Mouse (Mus musculus) limb, embryonic 10.5 days (tissue): Measurements from ENCODE around the gene Mfsd4b2. TPM values are rescaled to one million over a fixed set of nuclear protein-coding genes. Genes with fewer than 3 reads are reported as not detected.
"Not testable (repeated sequence)": the region's sequence is repeated elsewhere in the genome, so short reads cannot be mapped to it uniquely, and the experiment has no call there.

Experiments used
- DNase-seq: peaks from one replicate; pipeline ENCODE4 v3.0.0-alpha.2; 2017; ENCODE audit warnings: low spot score
- H3K27ac ChIP-seq: fragments of 300-500 bp; sonication (generic); 2 replicates; pipeline ENCODE4 v1.5.1; 2016; ENCODE audit warnings: mild to moderate bottlenecking
- H3K27me3 ChIP-seq: fragments of 300-500 bp; sonication (generic); 2 replicates; pipeline ENCODE4 v1.6.1; 2016; ENCODE audit warnings: low read depth, mild to moderate bottlenecking; ENCODE audit not compliant: poor library complexity, severe bottlenecking
- H3K36me3 ChIP-seq: fragments of 300-500 bp; sonication (generic); 2 replicates; pipeline ENCODE4 v1.6.1; 2016; ENCODE audit warnings: mild to moderate bottlenecking, moderate library complexity
- H3K4me1 ChIP-seq: fragments of 300-500 bp; sonication (generic); 2 replicates; pipeline ENCODE4 v1.6.1; 2016
- H3K4me3 ChIP-seq: fragments of 300-500 bp; sonication (generic); 2 replicates; pipeline ENCODE4 v1.5.1; 2016; ENCODE audit warnings: mild to moderate bottlenecking, moderate library complexity
- H3K9me3 ChIP-seq: fragments of 300-500 bp; sonication (generic); replicated peaks from 2 replicates; pipeline ENCODE4 v1.6.1; 2016; ENCODE audit warnings: mild to moderate bottlenecking
- WGBS: fragments of 180-500 bp; shearing (Covaris S2); methylation state at CpG from one replicate; pipeline ENCODE4 v1.1.7; 2016; 5-methylcytosine and 5-hydroxymethylcytosine counted together
- polyA plus RNA-seq: library from polyadenylated mRNA; unstranded; fragments of >200 nt; fragmentation: Nextera tagmentation; extraction: Ambion mirVana; gene quantifications from 2 replicates; pipeline ENCODE4 v1.2.1, GENCODE M21; 2016

Gene Mfsd4b2
- polyA plus RNA-seq, result not detected in 2 replicates

DNA sequence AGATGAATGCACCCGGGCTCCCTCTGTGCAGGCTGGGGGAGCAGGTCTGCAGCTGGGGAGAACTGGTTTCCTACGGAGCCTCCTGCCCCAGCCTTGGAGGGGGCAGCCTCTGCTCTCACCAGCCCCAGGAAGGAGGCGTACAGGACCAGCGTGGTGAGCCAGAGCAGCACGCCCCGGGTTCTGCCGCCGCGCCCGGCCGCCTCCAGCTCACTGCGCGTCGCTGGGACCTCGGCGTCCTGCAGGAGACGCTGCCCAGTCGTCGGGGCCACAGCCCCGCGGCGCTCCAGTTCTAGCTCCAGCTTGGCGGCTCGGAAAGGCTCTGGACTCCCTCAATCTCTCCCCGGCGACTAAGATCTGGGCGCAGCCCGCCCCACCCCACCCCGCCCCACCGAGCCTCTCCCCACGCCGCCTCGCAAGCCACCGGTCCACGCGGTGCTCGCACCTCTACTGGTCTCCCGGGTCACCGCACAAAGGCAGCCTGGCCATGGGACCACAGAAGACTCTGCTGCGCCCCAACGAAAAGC is at the start of gene Mfsd4b2:
Mfsd4b2 (minus strand) TSS at position 308 of the 524 bp plus-strand sequence.
- peak; percentile 68 for DNase-seq
- H3K9me3 ChIP-seq, result no peaks in the 10 kb centered on the region
- H3K27me3 ChIP-seq, result peaks cover 35% of the 10 kb centered on the region
- H3K4me3 ChIP-seq, result peak within 1 kb of the TSS; percentile 57
- peaks cover 10% of the 10 kb centered on the region for H3K4me1 ChIP-seq
- H3K27ac ChIP-seq, result peak within 1 kb of the TSS; percentile 79
- H3K36me3 ChIP-seq, result no peaks in the 10 kb centered on the region
- WGBS, result 2% methylated on average over 41 of the region's 41 CpGs

DNA sequence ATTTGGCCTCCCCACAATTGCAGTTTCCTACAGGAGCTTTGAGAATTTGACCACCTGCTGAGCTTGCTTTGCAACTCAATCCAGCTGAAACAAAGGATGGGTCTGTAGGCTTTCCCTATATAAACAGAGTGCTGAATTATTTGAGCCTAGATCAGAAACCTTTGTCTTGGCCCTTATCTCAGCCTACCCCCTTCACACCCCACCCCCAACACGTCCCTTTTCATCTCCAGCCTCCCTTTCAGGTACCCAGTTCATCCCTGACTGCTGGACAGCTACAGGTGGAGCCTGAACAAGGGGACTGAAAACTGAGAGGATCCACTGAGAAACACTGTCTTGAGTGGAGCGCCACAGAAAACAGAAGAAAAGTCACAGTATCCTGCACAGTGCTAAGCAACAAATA is 49.0 kb upstream of the Mfsd4b2 start:
- Histone ChIP-seq H3K4me1 (no peaks in the 10 kb centered on the region), H3K36me3 (no peaks in the 10 kb centered on the region), H3K27ac (no peak overlapping the region), H3K4me3 (no peak overlapping the region), H3K27me3 (no peaks in the 10 kb centered on the region), H3K9me3 (peaks cover 4% of the 10 kb centered on the region; the same call in 1 of the 2 replicates)
- WGBS, result 48% methylated on average over 2 of the region's 2 CpGs
- no peak for DNase-seq

DNA sequence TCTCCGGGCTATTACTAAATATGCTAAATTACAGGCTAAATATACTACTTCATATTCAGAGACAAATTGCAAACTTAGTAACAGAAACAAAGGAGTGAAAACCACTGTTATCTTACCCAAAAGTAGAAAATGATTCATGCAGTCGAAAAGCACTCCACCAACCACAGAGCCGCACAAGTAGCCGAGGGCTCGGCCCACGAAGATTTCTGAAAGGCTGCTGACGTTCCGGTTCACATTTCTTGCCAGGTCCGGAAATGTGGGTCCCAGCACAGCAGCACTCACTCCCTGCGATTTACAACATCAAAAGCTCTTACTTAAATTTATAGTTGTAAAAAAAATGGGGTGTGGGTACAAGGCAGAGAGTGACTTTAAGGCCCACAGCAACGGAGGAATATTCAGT is 48.3 kb upstream of the Mfsd4b2 start:
- 75% methylated on average over 11 of the region's 11 CpGs for WGBS

DNA sequence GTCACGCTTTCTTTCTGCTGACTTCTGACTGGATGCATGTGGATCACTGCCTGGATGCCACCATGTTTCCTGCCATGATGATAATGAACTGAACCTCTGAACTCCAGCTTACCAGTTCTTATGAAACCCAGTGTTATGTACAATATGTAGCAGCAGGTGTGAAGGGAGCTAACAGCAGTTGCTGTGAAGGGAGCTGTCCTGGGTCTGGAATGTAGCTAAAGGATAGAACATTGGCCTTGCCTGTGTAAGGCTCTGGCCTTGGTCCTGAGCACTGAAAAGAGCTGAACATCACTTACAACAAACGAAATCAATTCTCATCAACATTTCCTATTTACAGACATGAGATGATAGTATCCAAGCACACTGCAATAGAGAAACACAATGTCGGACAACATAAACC is 40.8 kb upstream of the Mfsd4b2 start:
- H3K4me1 ChIP-seq, result no peaks in the 10 kb centered on the region
- no peak for DNase-seq
- no peak overlapping the region for H3K4me3 ChIP-seq
- H3K27ac ChIP-seq, result no peak overlapping the region
- no peaks in the 10 kb centered on the region for H3K27me3 ChIP-seq
- H3K36me3 ChIP-seq, result no peaks in the 10 kb centered on the region
- H3K9me3 ChIP-seq, result no peaks in the 10 kb centered on the region
- WGBS, result 82% methylated on average over 3 of the region's 3 CpGs

More for the DNA sequence above, 48.3 kb upstream of the Mfsd4b2 start:
- Histone ChIP-seq H3K4me3 (no peak overlapping the region), H3K27me3 (no peaks in the 10 kb centered on the region), H3K4me1 (no peaks in the 10 kb centered on the region), H3K9me3 (peaks cover 4% of the 10 kb centered on the region; the same call in 1 of the 2 replicates), H3K36me3 (no peaks in the 10 kb centered on the region), H3K27ac (no peak overlapping the region)
- DNase-seq, result no peak

DNA sequence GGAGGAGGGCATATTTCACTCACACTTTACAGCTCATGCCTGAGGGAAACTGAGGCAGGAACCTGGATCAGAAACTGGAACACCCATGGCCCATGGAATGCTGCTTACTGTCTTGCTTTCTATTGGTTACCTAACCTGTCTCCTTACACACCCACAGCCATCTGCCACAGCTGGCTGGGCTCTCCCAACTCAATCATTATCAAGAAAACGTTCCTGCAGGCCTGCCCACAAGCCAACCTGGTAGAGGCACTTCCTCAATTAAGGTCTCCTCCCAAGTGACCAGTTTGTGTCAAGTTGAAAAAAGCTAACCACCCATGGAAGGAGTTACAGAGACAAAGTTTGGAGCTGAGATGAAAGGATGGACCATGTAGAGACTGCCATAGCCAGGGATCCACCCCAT is 35.2 kb upstream of the Mfsd4b2 start:
- DNase-seq, result no peak
- Histone ChIP-seq H3K4me3 (no peak overlapping the region), H3K27ac (no peak overlapping the region), H3K9me3 (no peaks in the 10 kb centered on the region), H3K36me3 (no peaks in the 10 kb centered on the region), H3K4me1 (peaks cover 15% of the 10 kb centered on the region), H3K27me3 (no peaks in the 10 kb centered on the region)
- WGBS, result 55% methylated on average over 1 of the region's 1 CpGs

DNA sequence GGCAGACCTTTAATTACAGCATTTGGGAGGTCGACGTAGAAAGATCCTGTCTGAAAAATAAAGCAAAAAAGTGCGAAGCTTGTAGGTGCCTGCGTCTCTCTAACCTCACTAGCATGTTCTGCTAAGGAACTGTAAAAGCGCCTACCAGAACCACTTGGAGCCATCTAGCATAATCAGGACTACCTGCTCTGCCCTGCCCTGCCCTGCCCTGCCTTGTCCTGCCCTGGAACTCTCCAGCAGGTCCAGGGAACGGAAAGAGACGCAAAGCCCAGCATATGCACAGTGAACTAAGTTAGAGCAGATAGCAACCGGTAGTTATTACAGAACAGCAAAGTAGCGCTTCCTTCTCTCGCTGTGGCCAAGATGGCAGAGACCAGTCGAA is 33.7 kb upstream of the Mfsd4b2 start:
- DNase-seq, result no peak
- Histone ChIP-seq H3K27me3 (no peaks in the 10 kb centered on the region), H3K36me3 (no peaks in the 10 kb centered on the region), H3K9me3 (no peaks in the 10 kb centered on the region), H3K4me1 (peaks cover 15% of the 10 kb centered on the region), H3K4me3 (peak overlapping the region; percentile 67), H3K27ac (no peak overlapping the region)
- 51% methylated on average over 11 of the region's 11 CpGs for WGBS

DNA sequence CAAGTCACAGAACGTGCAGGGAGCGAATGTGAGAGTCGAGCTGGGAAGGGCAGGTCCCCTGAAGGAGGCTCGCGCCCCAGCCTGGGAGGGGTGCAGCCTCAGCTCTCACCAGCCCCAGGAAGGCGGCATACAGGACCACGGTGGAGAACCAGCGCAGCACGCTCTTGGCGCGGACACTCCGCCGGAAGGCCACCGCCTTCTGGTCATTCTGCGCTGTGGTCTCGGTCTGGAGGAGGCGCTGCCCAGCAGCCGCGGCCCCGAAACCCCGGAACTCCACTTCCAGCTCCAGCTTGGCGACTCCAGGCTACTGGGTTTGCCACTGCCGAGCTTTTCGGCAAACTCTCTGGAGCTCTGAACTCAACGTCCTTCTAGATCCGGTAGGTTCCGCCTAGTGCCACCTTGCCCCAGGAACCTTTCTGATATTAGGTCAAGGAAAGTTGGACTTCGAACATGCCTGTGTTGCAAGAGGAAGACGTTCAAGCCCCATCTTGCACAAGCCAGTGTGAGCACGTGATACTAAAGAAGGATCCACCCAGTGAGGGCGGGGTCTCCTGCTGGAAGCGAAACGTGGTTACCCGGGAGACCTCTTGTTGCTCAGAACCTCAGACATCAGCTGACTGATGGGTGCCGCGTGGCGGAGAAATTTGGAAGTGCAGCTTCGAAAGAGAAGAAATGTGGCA is 33.2 kb upstream of the Mfsd4b2 start, which contains the start of gene Mfsd4b3:
Mfsd4b3 (minus strand) TSS at position 393 of the 680 bp plus-strand sequence.
- Histone ChIP-seq H3K36me3 (no peaks in the 10 kb centered on the region), H3K4me3 (peak within 1 kb of the TSS; percentile 67), H3K27ac (peak within 1 kb of the TSS; percentile 75), H3K4me1 (peaks cover 15% of the 10 kb centered on the region), H3K27me3 (no peaks in the 10 kb centered on the region), H3K9me3 (no peaks in the 10 kb centered on the region)
- peak; percentile 90 for DNase-seq
- under 1% methylated on average over 38 of the region's 38 CpGs for WGBS

DNA sequence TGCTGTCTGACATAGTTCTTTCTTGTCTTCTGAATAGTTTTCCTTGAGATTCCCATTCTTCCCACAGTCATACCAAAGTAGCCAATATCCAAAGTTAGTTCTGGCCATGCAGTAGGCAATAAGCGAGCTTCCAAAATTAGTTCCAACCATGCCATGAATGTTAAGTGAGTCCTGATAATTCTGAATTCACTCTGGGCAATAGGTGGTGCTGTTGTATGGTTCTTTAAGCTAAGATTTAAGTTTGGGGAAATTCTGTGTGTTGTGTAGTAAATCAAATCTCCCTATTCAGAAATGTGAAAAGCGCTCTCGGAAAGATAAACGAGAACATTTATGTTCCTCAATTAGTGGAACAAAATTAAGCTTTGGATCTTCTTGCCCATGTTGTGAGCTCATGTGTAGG is 31.5 kb upstream of the Mfsd4b2 start:
- Histone ChIP-seq H3K27ac (no peak overlapping the region), H3K4me3 (no peak overlapping the region), H3K36me3 (no peaks in the 10 kb centered on the region), H3K27me3 (no peaks in the 10 kb centered on the region), H3K9me3 (no peaks in the 10 kb centered on the region), H3K4me1 (peaks cover 15% of the 10 kb centered on the region)
- no peak for DNase-seq
- WGBS, result 81% methylated on average over 4 of the region's 4 CpGs

DNA sequence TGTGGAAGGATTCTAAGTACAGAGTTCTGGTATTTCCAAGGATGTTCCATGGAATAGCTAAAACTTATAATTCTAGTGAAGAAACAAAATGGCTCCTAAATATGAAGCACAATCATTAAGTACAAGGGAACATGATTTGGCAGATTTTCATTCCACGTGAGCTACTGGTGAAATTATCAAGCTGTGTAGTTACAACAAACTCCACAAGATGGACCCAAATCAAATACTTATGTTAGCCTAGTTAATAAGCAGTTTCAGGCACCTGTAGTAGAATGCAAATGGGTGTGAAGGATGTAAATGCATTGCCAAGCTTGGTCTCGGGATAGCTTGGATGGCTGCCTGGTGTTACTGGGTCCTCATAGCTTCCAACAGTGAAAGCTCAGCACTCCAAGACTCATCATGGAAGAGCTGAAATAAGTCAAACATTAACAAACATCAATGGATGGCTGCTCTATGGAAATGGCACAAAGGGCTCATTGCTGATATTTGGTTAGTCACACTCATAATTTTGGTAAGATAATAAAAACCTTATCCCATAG is 29.7 kb upstream of the Mfsd4b2 start:
- DNase-seq, result no peak
- Histone ChIP-seq H3K4me3 (no peak overlapping the region), H3K27ac (no peak overlapping the region), H3K27me3 (no peaks in the 10 kb centered on the region), H3K36me3 (no peaks in the 10 kb centered on the region), H3K9me3 (no peaks in the 10 kb centered on the region), H3K4me1 (peaks cover 15% of the 10 kb centered on the region)
- 82% methylated on average over 2 of the region's 2 CpGs for WGBS

DNA sequence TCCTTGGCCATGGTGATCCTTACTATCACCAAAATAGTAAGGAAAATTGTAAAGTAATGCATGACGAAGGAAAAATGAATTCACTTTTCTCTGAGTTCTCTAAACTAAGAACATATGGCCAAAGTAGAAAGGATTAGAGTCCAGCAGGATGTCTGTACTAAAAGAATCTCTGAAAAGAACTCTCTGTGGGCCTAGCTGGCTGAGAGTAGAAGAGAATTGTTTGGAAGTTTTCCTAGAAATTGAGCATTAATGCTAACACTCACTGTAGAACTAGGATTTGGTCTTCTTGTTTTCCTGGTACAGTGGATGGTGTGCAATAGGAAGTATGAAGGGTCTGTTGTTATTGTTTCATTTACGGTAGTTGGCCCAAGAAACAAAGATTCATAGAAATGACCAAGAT is 28.4 kb upstream of the Mfsd4b2 start:
- 92% methylated on average over 2 of the region's 2 CpGs for whole genome bisulfite sequencing
- Histone ChIP-seq H3K27ac (no peak overlapping the region), H3K36me3 (no peaks in the 10 kb centered on the region), H3K4me3 (no peak overlapping the region), H3K9me3 (no peaks in the 10 kb centered on the region), H3K4me1 (peaks cover 10% of the 10 kb centered on the region), H3K27me3 (no peaks in the 10 kb centered on the region)
- no peak for DNase-seq

DNA sequence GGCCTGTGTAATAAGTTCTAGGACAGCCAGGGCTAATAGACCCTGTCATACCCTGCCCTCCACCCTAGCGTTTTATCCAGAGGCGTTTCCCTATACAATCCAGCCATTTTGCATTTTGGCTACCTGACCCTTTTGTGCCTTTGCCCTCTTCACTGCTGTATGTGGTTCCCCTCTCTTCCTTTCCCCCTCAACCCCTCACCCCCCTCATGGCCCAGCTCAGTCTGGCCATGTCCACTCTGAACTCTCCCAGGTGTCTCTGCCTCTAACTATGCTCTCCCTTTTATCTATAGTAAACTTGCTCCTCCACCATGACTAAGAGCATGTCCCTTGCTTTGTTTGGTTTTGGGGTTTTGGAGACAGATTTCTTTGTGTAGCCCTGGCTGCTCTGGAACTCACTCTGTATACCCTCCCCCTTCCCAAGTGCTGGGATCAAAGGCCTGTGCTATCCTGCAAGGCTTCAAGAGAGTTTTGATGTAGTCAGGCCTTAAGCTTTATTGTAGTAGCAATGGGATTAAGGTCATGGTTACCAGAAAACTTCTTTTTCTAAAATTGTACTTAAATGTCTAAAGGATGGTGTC is 22.7 kb upstream of the Mfsd4b2 start:
- 89% methylated on average over 2 of the region's 2 CpGs for WGBS
- Histone ChIP-seq H3K4me3 (no peak overlapping the region), H3K27ac (no peak overlapping the region), H3K9me3 (no peaks in the 10 kb centered on the region), H3K27me3 (no peaks in the 10 kb centered on the region), H3K4me1 (no peaks in the 10 kb centered on the region), H3K36me3 (no peaks in the 10 kb centered on the region)
- no peak for DNase-seq

DNA sequence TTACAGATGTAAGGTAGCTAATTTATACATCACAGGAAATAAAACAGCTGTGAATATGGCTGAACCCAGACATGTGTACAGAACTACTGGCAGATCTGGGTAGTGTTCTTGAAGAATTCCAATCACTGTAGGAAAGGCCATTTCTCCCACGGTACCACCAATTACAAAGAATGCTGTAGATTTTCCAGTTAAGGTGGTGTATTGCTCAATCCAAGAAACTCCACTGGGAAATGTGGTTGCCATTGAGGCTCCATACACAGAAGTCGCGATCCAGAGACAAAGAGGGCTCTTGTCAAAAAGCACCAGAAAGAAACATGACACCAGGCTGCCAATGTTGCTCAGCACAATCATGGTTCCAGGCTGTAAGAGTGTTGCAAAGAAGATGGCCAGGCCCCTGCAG is 20.5 kb upstream of the Mfsd4b2 start:
- H3K4me1 ChIP-seq, H3K4me3 ChIP-seq, H3K9me3 ChIP-seq, H3K27me3 ChIP-seq, H3K36me3 ChIP-seq, DNase-seq, H3K27ac ChIP-seq: not testable (repeated sequence)
- WGBS, result 85% methylated on average over 3 of the region's 3 CpGs

DNA sequence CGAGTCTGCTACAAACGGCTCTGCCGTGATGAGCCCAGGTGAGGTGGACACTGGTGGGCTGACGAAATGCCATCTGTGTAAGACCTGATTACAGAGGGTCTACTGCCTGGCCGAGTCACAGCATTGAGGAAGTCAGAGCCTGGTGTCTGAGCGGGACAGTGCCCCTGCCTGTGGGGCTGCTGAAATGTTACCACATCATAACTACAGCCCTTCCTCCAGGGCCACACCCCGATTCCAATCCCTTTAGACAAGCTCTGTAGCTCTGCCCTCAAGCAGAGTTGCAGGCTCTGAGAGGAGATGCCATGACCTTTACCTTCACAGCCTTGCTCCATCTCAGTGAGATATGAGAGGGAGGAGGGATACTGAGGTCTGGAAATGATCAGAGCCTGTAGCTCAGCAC is 9.8 kb upstream of the Mfsd4b2 start:
- Histone ChIP-seq H3K27me3 (no peaks in the 10 kb centered on the region), H3K4me1 (no peaks in the 10 kb centered on the region), H3K4me3 (no peak overlapping the region), H3K27ac (no peak overlapping the region), H3K36me3 (no peaks in the 10 kb centered on the region), H3K9me3 (no peaks in the 10 kb centered on the region)
- no peak for DNase-seq
- WGBS, result 83% methylated on average over 7 of the region's 7 CpGs
